Mouse (Mus musculus): ENCODE data around the gene Fyb.

The Fyb gene

GRCm38 (mm10) chr15:6658081-6658480, 135.4 kb downstream of the Fyb start:
- no peak for DNase-seq (ENCODE audit: low spot score in 2 of 2)

GRCm38 (mm10) chr15:6661951-6662350, 139.3 kb downstream of the Fyb start:
- no peak for DNase-seq (ENCODE audit: low spot score in 2 of 2)

GRCm38 (mm10) chr15:6663991-6664390, 141.3 kb downstream of the Fyb start:
- no peak for DNase-seq (ENCODE audit: low spot score in 2 of 2)

- DNase-seq (ENCODE audit: low spot score in 2 of 2), result no peak
Observed at GRCm38 (mm10) chr15:6666072-6666471, 143.4 kb downstream of the Fyb start.

- no peak for DNase-seq (ENCODE audit: low spot score in 2 of 2)
Observed at GRCm38 (mm10) chr15:6668793-6669437, 146.3 kb downstream of the Fyb start.

GRCm38 (mm10) chr15:6678479-6678878, 155.8 kb downstream of the Fyb start:
- DNase-seq (ENCODE audit: low spot score in 2 of 2), result no peak

- DNase-seq (ENCODE audit: low spot score in 2 of 2), result no peak
Observed at GRCm38 (mm10) chr15:6702164-6702563, 179.5 kb downstream of the Fyb start.

GRCm38 (mm10) chr15:6705351-6705901, 182.8 kb downstream of the Fyb start:
- DNase-seq (ENCODE audit: low spot score in 2 of 2), result no peak

GRCm38 (mm10) chr15:6707551-6707935, 184.9 kb downstream of the Fyb start:
- DNase-seq (ENCODE audit: low spot score in 2 of 2), result peak; percentile 55 to 57

GRCm38 (mm10) chr15:6707936-6708525, 185.4 kb downstream of the Fyb start, which contains the start of gene Rictor:
Gene Rictor (plus strand): TSS chr15:6708379.
- DNase-seq (ENCODE audit: low spot score in 2 of 2), result peak in 1 of 2 experiments; percentile 57

GRCm38 (mm10) chr15:6708526-6709441, 186.1 kb downstream of the Fyb start:
- peak; percentile 29 to 32 for DNase-seq (ENCODE audit: low spot score in 2 of 2)

- DNase-seq (ENCODE audit: low spot score in 2 of 2), result no peak
Observed at GRCm38 (mm10) chr15:6709618-6710017, 187.0 kb downstream of the Fyb start.

- no peak for DNase-seq (ENCODE audit: low spot score in 2 of 2)
Observed at GRCm38 (mm10) chr15:6710341-6710740, 187.7 kb downstream of the Fyb start.

- no peak for DNase-seq (ENCODE audit: low spot score in 2 of 2)
Observed at GRCm38 (mm10) chr15:6711226-6711625, 188.6 kb downstream of the Fyb start.

Measured in frontal cortex, postnatal 14 days (tissue).